Mouse (Mus musculus) embryo, embryonic 9.5 days (tissue): ENCODE measurements around the gene Fbxw19.
"Not testable (repeated sequence)": the region's sequence is repeated elsewhere in the genome, so short reads cannot be mapped to it uniquely, and the experiment has no call there.

ENCODE experiments used
- DNase-seq: peaks from one replicate; pipeline ENCODE4 v3.0.0-alpha.2; 2017; ENCODE audit errors: extremely low spot score

Fbxw19 gene

DNA sequence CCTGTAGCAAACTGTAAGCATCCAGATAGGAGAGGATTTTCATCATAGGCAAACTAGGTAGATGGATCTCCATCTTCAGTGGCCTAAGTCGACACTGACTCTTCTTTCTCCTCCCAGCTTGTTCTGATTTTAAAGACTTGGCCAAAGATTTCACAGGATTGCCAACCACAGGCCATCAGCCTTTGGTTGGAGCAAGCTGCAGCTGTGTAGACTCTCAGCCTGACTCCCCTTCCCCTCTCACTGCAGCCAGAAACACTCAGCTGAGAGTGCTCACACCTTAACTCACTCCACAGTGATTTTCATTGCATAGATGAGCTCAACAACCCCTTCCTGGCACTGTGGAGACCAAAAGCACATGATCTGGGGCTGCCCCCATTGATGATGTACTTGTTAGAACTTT lies at the start of gene Fbxw19:
Gene Fbxw19, minus strand, starts transcription at position 101 of the 400 bp plus-strand sequence.
- not testable (repeated sequence) for DNase-seq

DNA sequence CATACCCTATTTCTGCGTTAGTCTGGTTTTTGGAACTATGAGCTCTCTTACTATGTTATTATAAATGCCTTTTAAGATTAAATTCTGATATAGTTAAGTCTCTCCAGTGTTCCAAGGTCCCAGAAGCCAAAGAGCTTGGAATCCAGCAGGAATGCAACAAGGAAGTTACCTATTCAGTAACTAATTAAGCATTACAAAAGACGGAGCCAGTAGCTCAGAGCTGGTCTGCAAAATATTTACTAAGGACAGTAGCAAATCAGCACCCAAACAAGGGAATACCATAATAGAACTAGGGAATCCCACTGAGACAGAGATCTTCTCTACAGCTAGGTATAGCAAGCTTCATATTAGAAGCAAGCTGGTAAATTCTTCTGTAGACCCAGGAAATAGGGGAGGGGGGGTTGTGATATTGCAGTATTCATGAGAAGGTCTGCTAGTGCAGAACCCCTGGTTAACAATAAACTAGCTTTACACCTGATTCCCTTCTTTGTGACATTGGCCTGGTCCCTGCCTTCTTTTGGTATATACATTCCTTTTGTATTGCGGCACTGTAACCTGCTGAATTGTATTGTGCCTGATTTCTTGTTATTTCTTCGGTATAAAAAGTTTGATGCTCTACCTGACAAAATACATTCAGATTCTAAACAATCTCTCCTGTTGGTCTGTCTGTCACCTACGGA lies 27.9 kb upstream of the Fbxw19 start:
- no peak for DNase-seq

DNA sequence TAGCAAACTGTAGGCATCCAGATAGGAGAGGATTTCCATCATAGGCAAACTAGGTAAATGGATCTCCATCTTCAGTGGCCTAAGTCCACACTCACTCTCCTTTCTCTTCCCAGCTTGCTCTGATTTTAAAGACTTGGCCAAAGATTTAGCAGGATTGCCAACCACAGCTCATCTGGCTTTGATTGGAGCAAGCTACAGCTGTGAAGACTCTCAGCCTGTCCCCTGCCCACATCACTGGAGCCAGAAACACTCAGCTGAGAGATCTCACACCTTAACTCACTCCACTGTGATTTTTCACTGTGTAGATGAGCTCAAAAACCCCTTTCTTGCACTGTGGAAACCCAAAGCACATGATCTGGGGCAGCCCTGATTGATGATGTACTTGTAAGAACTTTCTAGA lies 46.6 kb downstream of the Fbxw19 start, which contains the start of gene Fbxw16:
Gene Fbxw16, minus strand, starts transcription at position 101 of the 400 bp plus-strand sequence.
- DNase-seq = no peak

DNA sequence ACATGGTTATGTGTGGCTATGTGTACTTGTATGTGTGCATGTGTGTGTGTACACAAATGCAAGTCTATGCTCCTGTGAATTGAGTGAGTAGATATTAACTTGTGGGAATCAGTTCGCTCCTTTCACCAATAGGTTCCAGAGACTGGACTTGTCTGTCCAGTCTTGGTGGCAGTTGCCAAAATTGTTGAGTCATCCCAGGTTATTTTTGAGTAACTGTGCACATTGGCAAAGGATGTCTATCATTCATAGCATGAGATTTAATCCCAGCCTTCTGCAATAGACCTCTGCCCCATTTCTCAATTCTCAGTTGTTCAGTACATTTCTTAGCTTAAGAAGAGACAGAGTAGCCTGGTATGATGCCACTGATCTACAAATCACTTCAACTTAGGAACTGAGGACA lies 62.7 kb downstream of the Fbxw19 start:
- no peak for DNase-seq
